Mouse (Mus musculus) myocyte (in vitro differentiated cells): ENCODE measurements around the gene Ctxn1. TPM values are rescaled to one million over a fixed set of nuclear protein-coding genes. Genes with fewer than 3 reads are reported as not detected.

Experiments
- H3K27me3 ChIP-seq: one replicate; pipeline ENCODE4 v1.6.1; 2011; ENCODE audit not compliant: control insufficient read depth, insufficient read depth, insufficient read length
- H3K36me3 ChIP-seq: one replicate; pipeline ENCODE4 v1.6.1; 2011; ENCODE audit not compliant: control insufficient read depth, insufficient read depth
- H3K4me2 ChIP-seq: one replicate; pipeline ENCODE4 v1.6.1; 2011; ENCODE audit warnings: low read depth, control low read depth
- H3K4me3 ChIP-seq: one replicate; pipeline ENCODE4 v1.5.1; 2011; ENCODE audit warnings: mild to moderate bottlenecking, control low read depth, moderate library complexity
- H3K79me2 ChIP-seq: one replicate; pipeline ENCODE4 v1.6.1; 2011; ENCODE audit not compliant: control insufficient read depth, insufficient read depth
- H3ac ChIP-seq: one replicate; pipeline ENCODE4 v1.6.1; 2011; ENCODE audit not compliant: control insufficient read depth, insufficient read length
- CEBPB ChIP-seq: IDR thresholded peaks from 2 replicates; pipeline ENCODE4 v1.6.1; 2011; ENCODE audit warnings: mild to moderate bottlenecking, moderate library complexity; ENCODE audit not compliant: poor library complexity, insufficient read depth, severe bottlenecking
- E2F4 ChIP-seq: IDR thresholded peaks from one replicate; pipeline ENCODE4 v1.6.1; 2011; ENCODE audit warnings: mild to moderate bottlenecking, control low read depth, moderate library complexity; ENCODE audit not compliant: insufficient read depth
- MAX ChIP-seq: IDR thresholded peaks from one replicate; pipeline ENCODE4 v1.6.1; 2011; ENCODE audit warnings: low read depth, mild to moderate bottlenecking, control low read depth
- MYOD1 ChIP-seq, 3 experiments: IDR thresholded peaks; one replicate each; pipeline ENCODE4 v1.6.1; 2011; ENCODE audit warnings: control low read depth in 2 of 3, low read depth in 2 of 3, mild to moderate bottlenecking in 2 of 3, moderate library complexity in 1 of 3; ENCODE audit not compliant: insufficient read length in 2 of 3, control insufficient read depth in 1 of 3
- MYOG ChIP-seq, 3 experiments: IDR thresholded peaks; one replicate each; pipeline ENCODE4 v1.6.1; 2011; ENCODE audit warnings: control low read depth in 2 of 3, low read depth in 2 of 3, mild to moderate bottlenecking in 2 of 3; ENCODE audit not compliant: insufficient read length in 2 of 3, control insufficient read depth in 1 of 3, insufficient read depth in 1 of 3
- POLR2A ChIP-seq: IDR thresholded peaks from one replicate; pipeline ENCODE4 v1.6.1; 2011; ENCODE audit warnings: low read depth, mild to moderate bottlenecking, control low read depth, moderate library complexity; ENCODE audit not compliant: insufficient read length
- POLR2AphosphoS2 ChIP-seq: IDR thresholded peaks from one replicate; pipeline ENCODE4 v1.6.1; 2011; ENCODE audit warnings: low read depth, control low read depth; ENCODE audit not compliant: insufficient read length
- REST ChIP-seq: IDR thresholded peaks from one replicate; pipeline ENCODE4 v1.6.1; 2011; ENCODE audit warnings: mild to moderate bottlenecking, control low read depth, moderate library complexity; ENCODE audit not compliant: insufficient read depth, insufficient read length
- SRF ChIP-seq: IDR thresholded peaks from one replicate; pipeline ENCODE4 v1.6.1; 2011; ENCODE audit warnings: low read depth; ENCODE audit not compliant: control insufficient read depth, insufficient read length
- TCF12 ChIP-seq: IDR thresholded peaks from one replicate; pipeline ENCODE4 v1.6.1; 2011; ENCODE audit warnings: mild to moderate bottlenecking, control low read depth; ENCODE audit not compliant: poor library complexity, insufficient read depth, severe bottlenecking
- TCF3 ChIP-seq: IDR thresholded peaks from one replicate; pipeline ENCODE4 v1.6.1; 2011; ENCODE audit warnings: low read depth, control low read depth; ENCODE audit not compliant: insufficient read length
- USF1 ChIP-seq: IDR thresholded peaks from one replicate; pipeline ENCODE4 v1.6.1; 2011; ENCODE audit warnings: low read depth, mild to moderate bottlenecking, control low read depth, moderate library complexity
- polyA plus RNA-seq: library from polyadenylated mRNA; unstranded; fragments of >200 nt; fragmentation: generic; extraction: Trizol; gene quantifications from one replicate; pipeline ENCODE4 v1.2.1, GENCODE M21; 2012; ENCODE audit warnings: missing spikeins

Ctxn1 gene
- polyA plus RNA-seq, 1 experiment: 32.6 TPM

GRCm38 (mm10) chr8:4226323-4226722, 32.8 kb downstream of the Ctxn1 start:
- peak overlapping the region; percentile 23 for H3K4me3 ChIP-seq
- TF ChIP-seq E2F4 (no peak), MYOG (IDR thresholded peaks at IDR 0.05; ENCODE audit: control insufficient read depth in 1 of 3, insufficient read depth in 1 of 3, insufficient read length in 2 of 3, low read depth in 2 of 3) (no peak), POLR2A (no peak), POLR2AphosphoS2 (no peak), TCF12 (no peak), CEBPB (no peak), USF1 (no peak), MAX (no peak), SRF (no peak), TCF3 (no peak), MYOD1 (IDR thresholded peaks at IDR 0.05; ENCODE audit: control insufficient read depth in 1 of 3, insufficient read length in 2 of 3, low read depth in 2 of 3) (no peak), REST (no peak)
- H3K79me2 ChIP-seq: no peaks in the 10 kb centered on the region
- H3K36me3 ChIP-seq: no peaks in the 10 kb centered on the region
- peak overlapping the region; percentile 73 for H3K4me2 ChIP-seq
- H3ac ChIP-seq: no peak overlapping the region
- H3K27me3 ChIP-seq: peaks cover 14% of the 10 kb centered on the region

DNA sequence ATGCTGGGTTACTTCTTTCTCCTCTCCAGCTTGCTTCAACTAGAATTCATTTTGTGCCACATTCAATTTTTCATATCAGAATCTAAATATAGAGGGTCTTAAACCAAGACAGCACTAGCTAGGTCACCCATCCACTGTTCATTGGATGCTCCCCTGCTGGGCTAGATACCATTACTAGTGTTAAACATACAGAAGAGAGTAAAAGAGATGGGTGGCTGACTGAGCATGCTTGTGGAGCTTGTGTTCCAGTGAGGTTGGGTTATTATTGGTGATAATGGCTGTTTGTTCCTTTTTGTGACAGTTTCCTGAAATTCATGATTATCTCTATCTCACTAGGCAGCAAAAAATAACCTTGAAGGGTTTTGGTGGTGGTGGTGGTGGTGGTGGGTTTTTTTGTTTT, 37.0 kb downstream of the Ctxn1 start:
- H3K27me3 ChIP-seq: peaks cover 27% of the 10 kb centered on the region
- H3K4me2 ChIP-seq: no peak overlapping the region
- H3K4me3 ChIP-seq: no peak overlapping the region
- H3K36me3 ChIP-seq: no peaks in the 10 kb centered on the region
- no peak overlapping the region for H3ac ChIP-seq
- TF ChIP-seq POLR2A (no peak), TCF3 (no peak), MAX (no peak), CEBPB (no peak), SRF (no peak)
- H3K79me2 ChIP-seq: no peaks in the 10 kb centered on the region

DNA sequence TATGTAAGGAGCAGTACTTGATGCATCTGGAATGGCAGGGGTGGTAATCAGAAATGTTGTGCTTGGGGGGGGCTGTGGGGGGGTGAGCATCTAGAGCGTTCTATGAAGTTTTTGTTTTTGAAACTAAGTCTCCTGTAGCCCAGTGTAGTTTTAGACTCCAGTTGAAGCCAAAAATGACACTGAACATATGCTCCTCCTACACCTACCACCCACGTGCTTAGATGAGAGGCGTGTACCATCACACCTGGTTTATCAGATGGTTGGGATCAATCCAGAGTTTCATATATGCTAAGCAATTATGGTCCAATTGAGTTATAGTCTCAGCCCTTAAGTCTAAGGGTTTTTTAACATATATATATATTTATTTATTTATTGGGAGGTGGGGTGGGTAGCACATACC, 39.5 kb downstream of the Ctxn1 start:
- Histone ChIP-seq H3ac (no peak overlapping the region), H3K79me2 (no peaks in the 10 kb centered on the region), H3K36me3 (no peaks in the 10 kb centered on the region), H3K4me2 (no peak overlapping the region), H3K4me3 (no peak overlapping the region), H3K27me3 (peaks cover 28% of the 10 kb centered on the region)
- TF ChIP-seq SRF (no peak), CEBPB (no peak), MAX (no peak), REST (no peak), USF1 (no peak), TCF12 (no peak), POLR2A (no peak), MYOD1 (IDR thresholded peaks at IDR 0.05; ENCODE audit: control insufficient read depth in 1 of 3, insufficient read length in 2 of 3, low read depth in 2 of 3) (no peak), E2F4 (no peak), TCF3 (no peak), MYOG (IDR thresholded peaks at IDR 0.05; ENCODE audit: control insufficient read depth in 1 of 3, insufficient read depth in 1 of 3, insufficient read length in 2 of 3, low read depth in 2 of 3) (no peak), POLR2AphosphoS2 (no peak)

GRCm38 (mm10) chr8:4216791-4217621, 42.1 kb downstream of the Ctxn1 start, which contains the start of gene Prr36:
Gene Prr36 (minus strand): TSS chr8:4217459.
- Histone ChIP-seq H3K4me2 (no peak within 1 kb of the TSS), H3ac (no peak within 1 kb of the TSS), H3K27me3 (peaks cover 17% of the 10 kb centered on the region), H3K4me3 (no peak within 1 kb of the TSS), H3K79me2 (no peaks in the 10 kb centered on the region), H3K36me3 (no peaks in the 10 kb centered on the region)
- no peak for TF ChIP-seq TCF3
- no peak for TF ChIP-seq E2F4
- TF ChIP-seq MYOG (IDR thresholded peaks at IDR 0.05; ENCODE audit: control insufficient read depth in 1 of 3, insufficient read depth in 1 of 3, insufficient read length in 2 of 3, low read depth in 2 of 3): no peak
- no peak for TF ChIP-seq MYOD1 (IDR thresholded peaks at IDR 0.05; ENCODE audit: control insufficient read depth in 1 of 3, insufficient read length in 2 of 3, low read depth in 2 of 3)
- no peak for TF ChIP-seq MAX
- TF ChIP-seq REST: no peak
- TF ChIP-seq TCF12: no peak

DNA sequence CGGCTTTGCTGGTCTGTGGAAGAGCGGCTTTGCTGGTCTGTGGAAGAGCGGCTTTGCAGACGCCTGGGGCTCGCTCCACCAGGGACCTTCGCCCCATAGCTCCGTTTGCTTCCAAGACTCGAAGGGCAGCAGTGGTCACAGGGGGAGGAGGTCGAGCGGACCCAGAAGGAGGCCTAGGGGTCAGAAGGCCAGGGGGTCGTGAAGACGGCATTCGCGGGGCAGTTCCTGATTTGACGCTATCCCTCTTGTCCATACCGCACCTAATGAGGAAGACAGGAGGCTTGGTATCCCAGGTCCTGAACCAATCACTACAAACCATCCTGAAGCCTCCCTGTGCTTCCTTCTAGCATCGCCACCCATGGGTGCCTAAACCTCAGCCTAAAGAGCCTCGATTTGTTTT, 42.8 kb downstream of the Ctxn1 start:
- Histone ChIP-seq H3ac (no peak overlapping the region), H3K4me2 (no peak overlapping the region), H3K4me3 (no peak overlapping the region), H3K79me2 (no peaks in the 10 kb centered on the region), H3K27me3 (peaks cover 17% of the 10 kb centered on the region), H3K36me3 (no peaks in the 10 kb centered on the region)
- TF ChIP-seq MAX: no peak
- no peak for TF ChIP-seq TCF3
- no peak for TF ChIP-seq POLR2A
- TF ChIP-seq MYOG (IDR thresholded peaks at IDR 0.05; ENCODE audit: control insufficient read depth in 1 of 3, insufficient read depth in 1 of 3, insufficient read length in 2 of 3, low read depth in 2 of 3): no peak
- no peak for TF ChIP-seq MYOD1 (IDR thresholded peaks at IDR 0.05; ENCODE audit: control insufficient read depth in 1 of 3, insufficient read length in 2 of 3, low read depth in 2 of 3)
- no peak for TF ChIP-seq E2F4
- TF ChIP-seq TCF12: no peak
- TF ChIP-seq SRF: no peak
